Mouse (Mus musculus): ENCODE measurements around the gene Stx8.

GRCm38 (mm10) chr11:68118679-68119078 lies 152.7 kb downstream of the Stx8 start:
- no peak for TF ChIP-seq TCF12 (IDR thresholded peaks at IDR 0.05; ENCODE audit: insufficient read depth, poor library complexity, severe bottlenecking)
- no peak for TF ChIP-seq POLR2A (IDR thresholded peaks at IDR 0.05; ENCODE audit: insufficient read length, low read depth)
- TF ChIP-seq USF1 (IDR thresholded peaks at IDR 0.05; ENCODE audit: low read depth): no peak
- TF ChIP-seq REST (IDR thresholded peaks at IDR 0.05; ENCODE audit: insufficient read depth, insufficient read length): no peak
- no peak for TF ChIP-seq MAX (IDR thresholded peaks at IDR 0.05; ENCODE audit: low read depth)
- no peak for TF ChIP-seq E2F4 (IDR thresholded peaks at IDR 0.05; ENCODE audit: insufficient read depth)
- TF ChIP-seq TCF3 (IDR thresholded peaks at IDR 0.05; ENCODE audit: insufficient read length, low read depth): no peak
- no peak for TF ChIP-seq SRF (IDR thresholded peaks at IDR 0.05; ENCODE audit: control insufficient read depth, insufficient read length, low read depth)
- no peak for TF ChIP-seq CEBPB (IDR thresholded peaks at IDR 0.05; ENCODE audit: insufficient read depth, poor library complexity, severe bottlenecking)

Data from myocyte (in vitro differentiated cells).